Mouse (Mus musculus) lung, postnatal 14 days (tissue): Measurements from ENCODE around the gene Ptch1.

Experiments used
- DNase-seq: peaks from one replicate; pipeline ENCODE4 v3.0.0; 2021

The Ptch1 gene

DNA sequence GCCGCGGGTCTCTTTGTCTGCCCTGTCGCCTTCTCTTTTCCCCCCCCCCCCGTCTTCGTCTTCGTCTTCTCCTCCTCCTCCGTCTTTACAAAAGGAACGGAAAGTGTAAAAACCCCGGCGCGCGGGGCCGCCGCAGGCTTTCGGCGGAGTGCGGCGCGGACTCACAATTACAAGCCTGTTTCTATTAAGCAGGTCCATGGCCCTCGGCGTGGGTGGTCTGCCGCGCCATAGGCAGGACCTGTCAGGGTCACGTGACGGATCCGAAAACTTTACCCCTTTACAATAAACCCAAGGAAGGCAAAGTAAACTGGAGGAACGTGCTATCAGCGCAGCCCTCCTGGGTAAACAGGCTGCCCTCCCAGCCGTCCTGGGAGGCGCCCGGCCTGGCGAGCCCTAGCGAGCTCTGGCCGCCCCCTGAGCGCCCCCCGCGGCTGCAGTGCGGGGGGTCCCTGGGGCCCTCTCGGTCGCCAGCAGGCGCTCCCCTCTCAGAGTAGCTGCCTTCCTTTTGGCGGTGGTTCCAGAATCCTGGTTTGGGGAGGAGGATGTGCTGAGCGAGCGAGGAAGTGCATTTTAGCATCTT, at the start of gene Ptch1:
Gene Ptch1, minus strand, starts transcription at position 343 of the 580 bp plus-strand sequence.
- peak; percentile 31 for DNase-seq

GRCm38 (mm10) chr13:63621301-63621700, 47.9 kb upstream of the Ptch1 start:
- no peak for DNase-seq

- no peak for DNase-seq
Observed at GRCm38 (mm10) chr13:63613201-63613600, 39.8 kb upstream of the Ptch1 start.

GRCm38 (mm10) chr13:63609734-63610133, 36.3 kb upstream of the Ptch1 start:
- no peak for DNase-seq

- peak; percentile 15 for DNase-seq
Observed at GRCm38 (mm10) chr13:63597593-63597992, 24.2 kb upstream of the Ptch1 start.

GRCm38 (mm10) chr13:63595869-63596268, 22.5 kb upstream of the Ptch1 start:
- no peak for DNase-seq

DNA sequence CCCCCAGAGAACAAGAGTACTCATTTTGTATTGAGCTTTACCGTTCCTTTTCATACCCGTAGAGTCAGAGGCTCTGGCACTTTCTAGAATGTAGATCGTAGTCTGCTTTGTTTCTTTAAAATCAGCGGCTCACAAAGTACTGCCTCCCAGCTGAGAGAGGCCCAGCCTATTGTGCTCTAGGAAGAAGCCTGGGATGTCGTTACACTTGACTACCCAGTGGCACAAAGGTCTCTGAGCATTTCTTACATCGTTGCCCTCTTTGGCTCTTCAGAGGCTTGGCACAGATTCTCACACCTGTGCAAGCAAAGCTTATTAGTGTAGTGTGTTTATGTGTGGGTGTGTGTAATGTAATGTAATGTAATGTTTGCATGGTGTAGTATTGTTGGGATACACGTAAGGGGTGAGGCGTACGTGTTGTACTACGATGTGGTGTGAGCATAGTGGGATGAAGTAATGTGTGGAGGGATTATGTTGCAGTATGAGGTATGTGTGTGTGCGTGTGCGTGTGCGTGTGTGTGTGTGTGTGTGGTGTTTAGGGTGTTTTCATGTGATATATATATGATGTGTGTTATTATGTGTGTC, 20.2 kb upstream of the Ptch1 start:
- DNase-seq = no peak

DNA sequence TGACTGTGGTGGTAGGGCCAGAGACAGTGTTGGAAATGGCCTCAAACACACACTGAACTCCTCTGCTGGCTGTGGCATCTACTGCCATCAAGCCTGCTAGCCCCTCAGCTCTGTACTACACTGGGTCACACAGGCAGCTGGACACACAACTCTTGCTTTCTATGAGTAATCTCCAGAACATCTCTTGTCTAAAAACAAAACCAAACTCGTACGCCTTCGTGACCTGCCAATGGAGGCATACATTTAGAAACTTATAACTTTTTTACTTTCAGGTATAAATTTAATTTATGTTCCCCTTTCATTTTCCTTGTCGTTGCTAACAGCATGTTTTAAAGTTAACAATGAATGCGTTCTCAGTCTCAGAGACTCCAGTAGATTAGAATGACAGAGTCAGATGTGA, 19.4 kb upstream of the Ptch1 start:
- DNase-seq = no peak

GRCm38 (mm10) chr13:63574601-63575000, 1.2 kb upstream of the Ptch1 start:
- no peak for DNase-seq

GRCm38 (mm10) chr13:63572453-63573255, 744 bp downstream of the Ptch1 start:
- DNase-seq = peak; percentile 17

- DNase-seq = no peak
Observed at GRCm38 (mm10) chr13:63572111-63572452, 1.3 kb downstream of the Ptch1 start.

DNA sequence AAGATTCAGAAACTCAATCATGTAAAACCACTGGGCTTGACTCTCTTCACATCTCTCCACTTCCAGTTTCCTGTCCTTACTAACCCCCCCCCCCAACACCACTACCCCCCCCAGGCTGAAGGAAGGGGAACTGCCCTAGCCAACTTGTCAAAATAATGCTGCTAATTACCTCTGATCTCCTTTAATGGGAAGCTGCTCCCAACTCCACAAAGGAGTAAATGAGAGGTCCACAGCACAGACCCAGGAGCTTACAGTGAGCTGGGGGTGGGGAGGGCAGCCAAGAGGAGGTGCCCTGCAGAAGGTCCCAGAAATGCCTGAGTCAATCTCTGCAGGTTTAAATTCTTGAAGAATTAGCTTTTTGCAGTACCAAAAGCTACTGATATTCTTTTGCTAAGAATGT, 2.9 kb downstream of the Ptch1 start:
- DNase-seq = no peak

DNA sequence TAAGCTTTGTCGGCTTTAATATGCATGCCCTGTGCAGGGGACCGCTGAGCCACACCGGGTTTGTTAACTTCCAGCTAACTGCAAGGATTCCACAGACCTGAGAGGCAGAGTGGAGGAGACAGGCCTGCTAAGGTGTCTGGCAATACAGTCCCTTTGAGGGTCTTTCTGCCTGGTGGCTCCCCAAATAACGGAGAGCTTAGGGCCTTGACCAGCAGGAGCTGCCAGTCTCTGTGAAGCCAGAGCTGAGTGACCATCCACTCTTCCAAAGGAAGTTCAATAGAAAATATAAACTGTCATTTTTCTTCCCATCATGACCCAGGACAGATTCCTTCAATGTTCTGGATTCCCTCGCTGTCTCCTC, 4.0 kb downstream of the Ptch1 start:
- no peak for DNase-seq

GRCm38 (mm10) chr13:63568741-63569395, 4.5 kb downstream of the Ptch1 start:
- DNase-seq = no peak

DNA sequence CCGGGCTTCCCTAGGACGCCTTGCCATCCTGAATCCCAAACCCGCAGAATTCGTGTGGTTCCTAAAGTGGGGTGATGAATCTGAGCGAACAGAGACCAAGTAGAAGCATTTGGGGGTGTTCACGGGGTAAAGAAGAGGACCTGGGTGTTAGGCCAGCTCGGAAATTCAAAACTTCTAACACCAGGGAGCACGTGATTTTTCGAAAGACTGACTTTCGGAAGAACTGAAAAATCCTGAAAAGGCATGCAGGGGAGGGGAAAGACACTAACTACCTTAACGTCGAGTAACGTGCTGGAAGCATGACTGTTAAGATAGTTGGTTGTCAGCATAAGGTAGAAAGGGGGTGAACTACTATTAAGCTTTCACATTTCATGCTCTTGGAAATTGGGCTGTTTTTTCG, 5.1 kb downstream of the Ptch1 start:
- DNase-seq = no peak

DNA sequence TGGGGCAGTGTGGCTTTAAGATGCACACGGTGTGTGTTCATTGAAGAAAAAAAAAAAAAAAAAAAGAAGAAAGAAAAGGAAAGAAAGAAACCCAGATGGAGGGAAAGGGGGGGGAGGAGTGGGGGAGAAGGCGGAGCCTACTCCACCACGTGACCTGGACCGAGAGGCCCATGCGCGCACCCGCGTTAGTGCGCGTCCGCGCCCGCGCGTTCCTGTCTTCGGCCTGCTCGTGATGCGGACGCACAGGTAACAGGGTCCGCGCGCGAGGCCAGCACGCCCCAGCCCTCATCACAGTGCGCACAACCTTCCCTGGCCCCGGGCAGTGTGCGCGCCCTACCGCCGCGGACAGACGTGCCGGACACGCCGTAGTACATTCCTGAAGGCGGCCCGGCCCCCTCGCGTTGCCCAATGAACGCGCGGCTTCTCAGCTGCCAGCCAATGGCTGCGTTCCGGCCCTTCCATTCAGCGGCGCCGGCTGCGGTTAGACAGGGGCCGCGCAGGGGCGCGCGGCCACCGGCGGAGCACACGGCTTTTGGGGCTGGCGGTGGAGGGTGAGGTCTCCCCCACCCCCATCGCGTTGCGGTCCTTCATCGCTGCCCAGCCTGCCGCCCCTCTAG, 5.6 kb downstream of the Ptch1 start:
- DNase-seq = peak; percentile 93

- DNase-seq = peak; percentile 81
Observed at GRCm38 (mm10) chr13:63566018-63567015, 7.1 kb downstream of the Ptch1 start.

- no peak for DNase-seq
Observed at GRCm38 (mm10) chr13:63565320-63566017, 7.9 kb downstream of the Ptch1 start.

GRCm38 (mm10) chr13:63564626-63565319, 8.6 kb downstream of the Ptch1 start:
- peak; percentile 79 for DNase-seq

GRCm38 (mm10) chr13:63563781-63564625, 9.4 kb downstream of the Ptch1 start:
- peak; percentile 53 for DNase-seq
